In genomic region chr10:120851196-120851781, GRCm38 (mm10) we compare ENCODE assay signal across 10 mouse cellular contexts. TPM values are rescaled to one million over a fixed set of nuclear protein-coding genes. Genes with fewer than 3 reads are reported as not detected.
DNase-seq lines count a peak whose midpoint lies in the region; ATAC-seq lines count a peak whose summit lies in the region.
"Had no signal": no experiment of that assay in that cellular context is flagged by ENCODE, and none has a peak within 500 bp of the region (broad histone marks: within the 10 kb centered on the region; RNA-seq: fewer than 3 reads in every experiment).

No protein-coding gene starts in this region.

- H3K4me2 ChIP-seq in heart, embryonic 15.5 days, result no peak overlapping the region
- H3K4me2 ChIP-seq in neural tube, embryonic 15.5 days, result peak overlapping the region; percentile 41; the same call in 1 of the 2 replicates
- H3K4me2 ChIP-seq in forebrain, embryonic 11.5 days (ENCODE audit: low read depth, low read length, severe bottlenecking), result no peak overlapping the region
- no peak overlapping the region for H3K4me2 ChIP-seq in stomach, embryonic 15.5 days

- H3K4me1 ChIP-seq in heart, embryonic 15.5 days (replicated peaks), result peaks cover 14% of the 10 kb centered on the region
- peaks cover 20% of the 10 kb centered on the region for H3K4me1 ChIP-seq in neural tube, embryonic 15.5 days
- peaks cover 30% of the 10 kb centered on the region for H3K4me1 ChIP-seq in forebrain, embryonic 11.5 days (replicated peaks; ENCODE audit: control insufficient read depth, insufficient read depth, low read length)
- H3K4me1 ChIP-seq in stomach, embryonic 15.5 days, result peaks cover 14% of the 10 kb centered on the region

- no peak overlapping the region for H3K9ac ChIP-seq in heart, embryonic 15.5 days
- H3K9ac ChIP-seq in neural tube, embryonic 15.5 days (replicated peaks), result no peak overlapping the region
- H3K9ac ChIP-seq in forebrain, embryonic 11.5 days (ENCODE audit: low read length), result no peak overlapping the region
- no peak overlapping the region for H3K9ac ChIP-seq in stomach, embryonic 15.5 days

- peaks cover 23% of the 10 kb centered on the region; the same call in 1 of the 2 replicates for H3K36me3 ChIP-seq in heart, embryonic 15.5 days
- no peaks in the 10 kb centered on the region for H3K36me3 ChIP-seq in neural tube, embryonic 15.5 days
- no peaks in the 10 kb centered on the region; the same call in 1 of the 2 replicates for H3K36me3 ChIP-seq in forebrain, embryonic 11.5 days (ENCODE audit: control insufficient read depth, insufficient read depth, low read length)
- H3K36me3 ChIP-seq in stomach, embryonic 15.5 days, result 0 out of 2 replicates have a peak, but pooled peaks cover 3% of the 10 kb centered on the region

- H3K4me3 ChIP-seq in heart, embryonic 15.5 days, result no peak overlapping the region
- no peak overlapping the region for H3K4me3 ChIP-seq in neural tube, embryonic 15.5 days (replicated peaks)
- no peak overlapping the region for H3K4me3 ChIP-seq in forebrain, embryonic 11.5 days (ENCODE audit: low read depth, low read length)
- no peak overlapping the region for H3K4me3 ChIP-seq in stomach, embryonic 15.5 days (replicated peaks)
- H3K4me3 ChIP-seq: myocyte had no signal

- no peak for ATAC-seq in heart, embryonic 15.5 days (replicated peaks; ENCODE audit: insufficient number of reproducible peaks, insufficient read depth, low FRiP score, low read depth)
- no peak for ATAC-seq in neural tube, embryonic 15.5 days (ENCODE audit: low FRiP score)
- no peak for ATAC-seq in forebrain, embryonic 11.5 days (replicated peaks; ENCODE audit: low FRiP score)
- no peak for ATAC-seq in stomach, embryonic 15.5 days (ENCODE audit: insufficient read depth, low FRiP score, low read depth)

- intact Hi-C loops in heart, postnatal 10 days (cut with DNase I), result no loop called here

- no peaks in the 10 kb centered on the region for H3K9me3 ChIP-seq in heart, embryonic 15.5 days (replicated peaks)
- H3K9me3 ChIP-seq in neural tube, embryonic 15.5 days (replicated peaks), result no peaks in the 10 kb centered on the region
- no peaks in the 10 kb centered on the region for H3K9me3 ChIP-seq in forebrain, embryonic 11.5 days (ENCODE audit: control insufficient read depth, low read length)
- H3K9me3 ChIP-seq in stomach, embryonic 15.5 days, result no peaks in the 10 kb centered on the region

- DNase-seq in heart, postnatal 10 days, result no peak
- DNase-seq in neural tube, embryonic 10.5 days (ENCODE audit: extremely low spot score, low spot score), result no peak
- no peak for DNase-seq in forebrain, embryonic 11.5 days (ENCODE audit: low spot score)
- no peak for DNase-seq in left cerebral cortex, adult 11 months (ENCODE audit: low spot score)
- DNase-seq in thymus, postnatal 4 days, result no peak
- DNase-seq: thymus, postnatal 36 days had no signal

- H3K27ac ChIP-seq in heart, embryonic 15.5 days, result 0 out of 2 replicates have a peak overlapping the region, but pooled peaks have one; percentile 31
- no peak overlapping the region for H3K27ac ChIP-seq in neural tube, embryonic 15.5 days (replicated peaks)
- H3K27ac ChIP-seq in forebrain, embryonic 11.5 days (ENCODE audit: low read depth, low read length), result peak overlapping the region; percentile 44
- H3K27ac ChIP-seq in stomach, embryonic 15.5 days, result peak overlapping the region; percentile 6; the same call in 1 of the 2 replicates

- 49% methylated on average over 9 of the region's 9 CpGs for WGBS in heart, embryonic 15.5 days
- WGBS in neural tube, embryonic 15.5 days, result 61% methylated on average over 9 of the region's 9 CpGs
- 64% methylated on average over 9 of the region's 9 CpGs for WGBS in forebrain, embryonic 11.5 days
- 66% methylated on average over 9 of the region's 9 CpGs for WGBS in stomach, embryonic 15.5 days

- H3K27me3 ChIP-seq in heart, embryonic 15.5 days, result no peaks in the 10 kb centered on the region
- H3K27me3 ChIP-seq in neural tube, embryonic 15.5 days (replicated peaks), result no peaks in the 10 kb centered on the region
- H3K27me3 ChIP-seq in forebrain, embryonic 11.5 days (ENCODE audit: control insufficient read depth, insufficient read depth, low read length), result no peaks in the 10 kb centered on the region
- H3K27me3 ChIP-seq in stomach, embryonic 15.5 days (replicated peaks), result no peaks in the 10 kb centered on the region

RNA-seq across cellular contexts. Expression of gene Msrb3, which starts 47.6 kb away (rescaled TPM):
- 35.4 and 35.5 TPM in 2 replicates for polyA plus RNA-seq in heart, embryonic 15.5 days (2015; fragmentation: Nextera tagmentation; extraction: Ambion mirVana)
- 100 to 1,000 TPM; 131 to 148 TPM for total RNA-seq in heart, postnatal 10 days (2021)
- polyA plus RNA-seq in neural tube, embryonic 15.5 days (2015; fragmentation: Nextera tagmentation; extraction: Ambion mirVana), result 1.2 and 4.1 TPM in 2 replicates
- polyA plus RNA-seq in forebrain, embryonic 11.5 days (2014; fragmentation: Nextera tagmentation; extraction: Ambion mirVana), result 6.1 and 8.2 TPM in 2 replicates
- polyA plus RNA-seq in stomach, embryonic 15.5 days (2015; fragmentation: Nextera tagmentation; extraction: Ambion mirVana), result 18.2 and 20.3 TPM in 2 replicates
